Mouse (Mus musculus) neural tube, embryonic 11.5 days (tissue): ENCODE data around the gene Myh3. TPM values are rescaled to one million over a fixed set of nuclear protein-coding genes. Genes with fewer than 3 reads are reported as not detected.

Experiments used
- ATAC-seq: fragments of 200-750 bp; cut with Nextera tagmentation; 2 replicates; pipeline ENCODE4 v1.8.0; 2017; ENCODE audit warnings: moderate number of reproducible peaks, mild to moderate bottlenecking, moderate TSS enrichment, moderate library complexity; ENCODE audit not compliant: insufficient read depth, low FRiP score, low TSS enrichment
- DNase-seq: peaks from one replicate; pipeline ENCODE4 v3.0.0-alpha.2; 2015; ENCODE audit warnings: low spot score
- H3K27ac ChIP-seq: fragments of 300-500 bp; sonication (generic); 2 replicates; pipeline ENCODE4 v1.5.1; 2014; ENCODE audit warnings: low read depth, mild to moderate bottlenecking, low read length
- H3K27me3 ChIP-seq: fragments of 300-500 bp; sonication (generic); 2 replicates; pipeline ENCODE4 v1.6.1; 2014; ENCODE audit warnings: mild to moderate bottlenecking, low read length, mixed read lengths; ENCODE audit not compliant: control insufficient read depth, insufficient read depth
- H3K36me3 ChIP-seq: fragments of 300-500 bp; sonication (generic); 2 replicates; pipeline ENCODE4 v1.6.1; 2014; ENCODE audit warnings: mild to moderate bottlenecking, low read length, moderate library complexity, mixed read lengths; ENCODE audit not compliant: control insufficient read depth, insufficient read depth
- H3K4me1 ChIP-seq: fragments of 300-500 bp; sonication (generic); 2 replicates; pipeline ENCODE4 v1.6.1; 2014; ENCODE audit warnings: low read length, mixed read lengths; ENCODE audit not compliant: control insufficient read depth, insufficient read depth
- H3K4me2 ChIP-seq: fragments of 300-500 bp; sonication (generic); 2 replicates; pipeline ENCODE4 v1.6.1; 2014; ENCODE audit warnings: low read depth, mild to moderate bottlenecking, moderate library complexity
- H3K4me3 ChIP-seq: fragments of 300-500 bp; sonication (generic); 2 replicates; pipeline ENCODE4 v1.5.1; 2014; ENCODE audit warnings: low read depth, low read length
- H3K9ac ChIP-seq: fragments of 300-500 bp; sonication (generic); 2 replicates; pipeline ENCODE4 v1.6.1; 2014; ENCODE audit warnings: mild to moderate bottlenecking, low read length
- H3K9me3 ChIP-seq: fragments of 300-500 bp; sonication (generic); 2 replicates; pipeline ENCODE4 v1.6.1; 2016; ENCODE audit warnings: low read length; ENCODE audit not compliant: control insufficient read depth
- WGBS: fragments of 180-500 bp; shearing (Covaris S2); extraction: QIAGEN DNeasy Blood & Tissue Kit; methylation state at CpG from one replicate; pipeline ENCODE4 v1.1.7; 2014; 5-methylcytosine and 5-hydroxymethylcytosine counted together
- microRNA-seq: library from miRNA; unstranded; fragments of <30 nt; microRNA quantifications from one replicate; pipeline ENCODE4, GENCODE M21; 2016
- polyA plus RNA-seq: library from polyadenylated mRNA; unstranded; fragments of >200 nt; fragmentation: Nextera tagmentation; extraction: Ambion mirVana; gene quantifications from 2 replicates; pipeline ENCODE4 v1.2.1, GENCODE M21; 2014

The Myh3 gene
- polyA plus RNA-seq, 1 experiment from 2014 or later: 29.9 TPM

GRCm38 (mm10) chr11:67145482-67146408, 67.6 kb downstream of the Myh3 start:
- DNase-seq: no peak
- Histone ChIP-seq H3K4me1 (no peaks in the 10 kb centered on the region), H3K9ac (no peak overlapping the region), H3K9me3 (no peaks in the 10 kb centered on the region), H3K27me3 (no peaks in the 10 kb centered on the region), H3K36me3 (no peaks in the 10 kb centered on the region), H3K4me2 (no peak overlapping the region), H3K27ac (no peak overlapping the region), H3K4me3 (no peak overlapping the region)
- 90% methylated on average over 5 of the region's 5 CpGs for WGBS
- ATAC-seq: no peak

DNA sequence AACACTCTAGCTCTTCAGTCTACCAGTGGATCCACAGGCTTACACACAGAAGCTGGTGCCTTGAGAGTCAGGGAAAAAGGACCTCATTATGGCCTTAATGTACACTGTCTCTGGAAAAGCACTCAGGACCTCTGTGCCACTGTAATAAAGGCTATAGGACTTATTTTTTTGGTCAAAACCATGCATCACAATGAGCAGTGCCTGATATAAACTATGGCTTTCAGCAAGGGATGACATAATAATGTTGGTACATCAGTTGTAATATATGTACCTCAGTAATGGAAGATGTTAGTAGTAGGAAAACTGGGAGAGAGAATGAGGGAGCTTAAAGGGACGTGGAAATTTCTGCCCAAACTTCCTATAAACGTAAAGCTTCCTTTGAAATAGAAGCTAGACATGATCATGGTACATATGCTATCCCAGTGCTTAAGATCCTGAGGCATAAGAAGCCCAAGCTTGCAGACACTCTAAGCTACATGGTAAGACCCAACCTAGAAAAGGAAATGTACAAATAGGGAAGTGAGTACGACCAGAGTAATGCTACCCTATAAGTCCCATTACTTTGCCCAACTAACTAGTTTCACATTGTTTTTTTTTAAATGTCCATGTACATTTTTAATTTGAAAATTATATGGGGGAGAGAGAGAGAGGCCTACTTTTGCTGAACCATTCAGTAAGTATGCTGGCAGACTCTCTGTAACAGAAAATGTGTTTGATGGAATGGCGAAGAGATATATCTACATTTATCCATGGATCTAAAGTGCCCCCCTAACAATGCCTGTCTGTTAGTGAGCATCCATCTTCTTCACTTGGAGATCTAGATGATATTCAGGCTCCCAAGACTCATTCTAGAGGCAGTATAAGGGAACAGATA, 68.5 kb downstream of the Myh3 start:
- Histone ChIP-seq H3K9me3 (no peaks in the 10 kb centered on the region), H3K9ac (no peak overlapping the region), H3K27me3 (no peaks in the 10 kb centered on the region), H3K27ac (no peak overlapping the region), H3K4me3 (no peak overlapping the region), H3K36me3 (no peaks in the 10 kb centered on the region), H3K4me2 (no peak overlapping the region), H3K4me1 (no peaks in the 10 kb centered on the region)
- DNase-seq (no peak), ATAC-seq (no peak)
- 89% methylated on average over 4 of the region's 4 CpGs for WGBS

GRCm38 (mm10) chr11:67147283-67147921, 69.3 kb downstream of the Myh3 start:
- Histone ChIP-seq H3K4me2 (no peak overlapping the region), H3K27me3 (no peaks in the 10 kb centered on the region), H3K4me1 (no peaks in the 10 kb centered on the region), H3K9ac (no peak overlapping the region), H3K36me3 (no peaks in the 10 kb centered on the region), H3K27ac (no peak overlapping the region), H3K4me3 (no peak overlapping the region), H3K9me3 (no peaks in the 10 kb centered on the region)
- ATAC-seq (no peak), DNase-seq (no peak)
- 92% methylated on average over 12 of the region's 12 CpGs for WGBS

DNA sequence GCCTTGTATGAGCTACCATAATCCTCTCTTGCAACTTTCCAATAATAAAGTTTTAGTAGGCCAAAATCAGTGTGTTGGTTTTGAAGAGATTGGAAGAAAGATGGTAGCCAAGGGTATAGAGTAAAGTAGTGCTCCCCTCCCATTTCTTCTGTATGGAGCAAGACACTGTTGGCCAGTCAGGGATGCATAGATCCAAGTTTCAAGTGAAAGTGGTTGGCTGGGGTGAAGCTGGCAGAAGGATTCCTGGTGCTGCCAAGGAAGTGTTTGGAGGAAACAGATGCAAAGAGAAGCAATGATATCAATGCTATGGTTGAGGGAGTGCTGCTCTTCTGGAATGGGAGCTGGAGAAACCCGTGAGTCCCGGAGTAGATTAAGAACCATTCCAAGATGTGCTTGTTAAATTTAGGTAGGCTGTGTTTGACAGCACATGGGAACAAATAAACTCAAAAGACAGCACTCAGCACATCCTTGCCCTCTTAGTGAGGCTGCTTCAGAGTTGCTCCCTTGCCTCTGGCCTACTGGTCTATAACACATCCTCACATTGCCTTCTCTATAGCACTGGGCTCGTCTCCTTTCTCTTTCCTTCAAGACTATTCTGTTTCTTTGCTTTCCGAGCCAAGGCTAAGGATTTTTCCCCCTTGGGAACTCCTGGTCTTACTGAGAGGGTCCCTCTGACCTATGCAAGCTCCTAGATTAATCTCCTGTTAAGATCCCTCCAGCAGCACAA, 70.3 kb downstream of the Myh3 start:
- Histone ChIP-seq H3K36me3 (no peaks in the 10 kb centered on the region), H3K9me3 (no peaks in the 10 kb centered on the region), H3K4me1 (no peaks in the 10 kb centered on the region), H3K27ac (no peak overlapping the region), H3K4me3 (no peak overlapping the region), H3K27me3 (no peaks in the 10 kb centered on the region), H3K4me2 (no peak overlapping the region), H3K9ac (no peak overlapping the region)
- no peak for ATAC-seq
- 93% methylated on average over 4 of the region's 4 CpGs for WGBS
- DNase-seq: no peak

GRCm38 (mm10) chr11:67150237-67150636, 72.1 kb downstream of the Myh3 start:
- no peaks in the 10 kb centered on the region for H3K9me3 ChIP-seq
- 81% methylated on average over 2 of the region's 2 CpGs for WGBS
- DNase-seq (no peak), ATAC-seq (no peak)
- H3K36me3 ChIP-seq: no peaks in the 10 kb centered on the region
- H3K4me1 ChIP-seq: no peaks in the 10 kb centered on the region
- no peak overlapping the region for H3K27ac ChIP-seq
- H3K9ac ChIP-seq: no peak overlapping the region
- H3K4me3 ChIP-seq: no peak overlapping the region
- no peaks in the 10 kb centered on the region for H3K27me3 ChIP-seq
- no peak overlapping the region for H3K4me2 ChIP-seq

GRCm38 (mm10) chr11:67151159-67151558, 73.1 kb downstream of the Myh3 start:
- 83% methylated on average over 3 of the region's 3 CpGs for WGBS
- H3K4me3 ChIP-seq: no peak overlapping the region
- no peak overlapping the region for H3K27ac ChIP-seq
- DNase-seq (no peak), ATAC-seq (no peak)
- no peak overlapping the region for H3K9ac ChIP-seq
- H3K4me2 ChIP-seq: no peak overlapping the region
- H3K36me3 ChIP-seq: no peaks in the 10 kb centered on the region
- H3K9me3 ChIP-seq: no peaks in the 10 kb centered on the region
- no peaks in the 10 kb centered on the region for H3K27me3 ChIP-seq
- no peaks in the 10 kb centered on the region for H3K4me1 ChIP-seq

Small RNAs within 50 kb of the gene (microRNA-seq; reads per million reads assigned to microRNA genes)
- gene Mir6923: not detected

Other genes with a start within 250 kb of the Myh3 start
- gene Pirt, start 166.3 kb upstream of the Myh3 start, polyA plus RNA-seq: 2.6 and 3.0 TPM in 2 replicates
- gene Tmem238l, start 121.7 kb upstream of the Myh3 start, polyA plus RNA-seq: not detected in 2 replicates
- 0.69 and 1.1 TPM in 2 replicates for gene Tmem220, start 53.1 kb upstream of the Myh3 start, polyA plus RNA-seq
- gene Adprm, start 25.7 kb upstream of the Myh3 start, polyA plus RNA-seq: 37.4 and 40.6 TPM in 2 replicates
- gene Sco1, start 25.6 kb upstream of the Myh3 start, polyA plus RNA-seq: 18.6 and 19.1 TPM in 2 replicates
- gene Myh2, start 92.7 kb downstream of the Myh3 start, polyA plus RNA-seq: 0.04 TPM in 1 of 2 replicates, not detected in the other
- 0.07 and 0.08 TPM in 2 replicates for gene Myh1, start 121.8 kb downstream of the Myh3 start, polyA plus RNA-seq
- 0.16 and 0.20 TPM in 2 replicates for gene Myh4, start 159.7 kb downstream of the Myh3 start, polyA plus RNA-seq
- 2.4 and 2.8 TPM in 2 replicates for gene Myh8, start 198.8 kb downstream of the Myh3 start, polyA plus RNA-seq
- 0.38 TPM in 1 of 2 replicates, not detected in the other for gene Myh13, start 243.4 kb downstream of the Myh3 start, polyA plus RNA-seq